Mouse (Mus musculus) left cerebral cortex, postnatal 14 days (tissue): ENCODE measurements around the gene Cdk6. TPM values are rescaled to one million over a fixed set of nuclear protein-coding genes. Genes with fewer than 3 reads are reported as not detected.

Source experiments
- total RNA-seq, 2 experiments: library from RNA; stranded (reverse); gene quantifications; 2 replicates each; pipeline ENCODE4 v1.2.3; 2021

Gene Cdk6
- total RNA-seq, 2 experiments from 2014 or later: 7.5 to 8.6 TPM

Other genes with a start within 250 kb of the Cdk6 start
- 10 to 100 TPM; 37.8 to 41.9 TPM for gene Fam133b, start 202.3 kb downstream of the Cdk6 start, total RNA-seq
- 1 to 10 TPM; 2.7 to 3.5 TPM for gene 1700109H08Rik, start 230.1 kb downstream of the Cdk6 start, total RNA-seq